Mouse (Mus musculus) liver, embryonic 12.5 days (tissue): ENCODE data around the gene Dgkz. TPM values are rescaled to one million over a fixed set of nuclear protein-coding genes. Genes with fewer than 3 reads are reported as not detected.

ENCODE experiments used
- ATAC-seq: fragments of 200-750 bp; cut with Nextera tagmentation; 2 replicates; pipeline ENCODE4 v1.8.0; 2017; ENCODE audit warnings: moderate number of reproducible peaks, mild to moderate bottlenecking, moderate library complexity
- H3K27ac ChIP-seq: fragments of 300-500 bp; sonication (generic); 2 replicates; pipeline ENCODE4 v1.5.1; 2016; ENCODE audit warnings: mild to moderate bottlenecking
- H3K27me3 ChIP-seq: fragments of 300-500 bp; sonication (generic); replicated peaks from 2 replicates; pipeline ENCODE4 v1.6.1; 2016; ENCODE audit warnings: mild to moderate bottlenecking, moderate library complexity
- H3K36me3 ChIP-seq: fragments of 300-500 bp; sonication (generic); 2 replicates; pipeline ENCODE4 v1.6.1; 2016; ENCODE audit warnings: mild to moderate bottlenecking, moderate library complexity
- H3K4me1 ChIP-seq: fragments of 300-500 bp; sonication (generic); 2 replicates; pipeline ENCODE4 v1.6.1; 2016
- H3K4me2 ChIP-seq: fragments of 300-500 bp; sonication (generic); 2 replicates; pipeline ENCODE4 v1.6.1; 2016; ENCODE audit warnings: mild to moderate bottlenecking, moderate library complexity
- H3K4me3 ChIP-seq: fragments of 300-500 bp; sonication (generic); 2 replicates; pipeline ENCODE4 v1.5.1; 2016; ENCODE audit warnings: mild to moderate bottlenecking, moderate library complexity
- H3K9ac ChIP-seq: fragments of 300-500 bp; sonication (generic); 2 replicates; pipeline ENCODE4 v1.6.1; 2016; ENCODE audit warnings: mild to moderate bottlenecking, moderate library complexity
- H3K9me3 ChIP-seq: fragments of 300-500 bp; sonication (generic); replicated peaks from 2 replicates; pipeline ENCODE4 v1.6.1; 2016; ENCODE audit warnings: mild to moderate bottlenecking, moderate library complexity
- WGBS: fragments of 180-500 bp; shearing (Covaris S2); methylation state at CpG from one replicate; pipeline ENCODE4 v1.1.7; 2016; ENCODE audit not compliant: insufficient replicate concordance; 5-methylcytosine and 5-hydroxymethylcytosine counted together
- polyA plus RNA-seq: library from polyadenylated mRNA; unstranded; fragments of >200 nt; fragmentation: Nextera tagmentation; extraction: Ambion mirVana; gene quantifications from 2 replicates; pipeline ENCODE4 v1.2.1, GENCODE M21; 2016

Gene Dgkz
- polyA plus RNA-seq, 1 experiment from 2014 or later = 48.8 TPM

- Histone ChIP-seq H3K4me3 (peak within 1 kb of the TSS; percentile 63; the same call in 1 of the 2 replicates), H3K36me3 (peaks cover 56% of the 10 kb centered on the region), H3K27ac (peak within 1 kb of the TSS; percentile 94), H3K4me1 (peaks cover 70% of the 10 kb centered on the region), H3K9ac (peak within 1 kb of the TSS; percentile 88), H3K27me3 (no peaks in the 10 kb centered on the region), H3K4me2 (peak within 1 kb of the TSS; percentile 85), H3K9me3 (no peaks in the 10 kb centered on the region)
- 89% methylated on average over 18 of the region's 18 CpGs for WGBS
- ATAC-seq = no peak
These were observed 30.2 kb downstream of the Dgkz start, which contains the start of gene Gm9821 for GRCm38 (mm10) chr2:91945483-91945882. Gm9821 (plus strand) TSS chr2:91945703.

- Histone ChIP-seq H3K4me3 (0 out of 2 replicates have a peak overlapping the region, but pooled peaks have one; percentile 1), H3K9me3 (no peaks in the 10 kb centered on the region), H3K36me3 (peaks cover 68% of the 10 kb centered on the region), H3K9ac (peak overlapping the region; percentile 39), H3K4me1 (peaks cover 59% of the 10 kb centered on the region), H3K27ac (peak overlapping the region; percentile 67), H3K4me2 (peak overlapping the region; percentile 44), H3K27me3 (no peaks in the 10 kb centered on the region)
- WGBS = 36% methylated on average over 13 of the region's 13 CpGs
- ATAC-seq = peak; percentile 40
These were observed 31.3 kb downstream of the Dgkz start for GRCm38 (mm10) chr2:91944170-91944950.

- no peak overlapping the region for H3K27ac ChIP-seq
These were observed 33.3 kb downstream of the Dgkz start for GRCm38 (mm10) chr2:91942356-91942755.

DNA sequence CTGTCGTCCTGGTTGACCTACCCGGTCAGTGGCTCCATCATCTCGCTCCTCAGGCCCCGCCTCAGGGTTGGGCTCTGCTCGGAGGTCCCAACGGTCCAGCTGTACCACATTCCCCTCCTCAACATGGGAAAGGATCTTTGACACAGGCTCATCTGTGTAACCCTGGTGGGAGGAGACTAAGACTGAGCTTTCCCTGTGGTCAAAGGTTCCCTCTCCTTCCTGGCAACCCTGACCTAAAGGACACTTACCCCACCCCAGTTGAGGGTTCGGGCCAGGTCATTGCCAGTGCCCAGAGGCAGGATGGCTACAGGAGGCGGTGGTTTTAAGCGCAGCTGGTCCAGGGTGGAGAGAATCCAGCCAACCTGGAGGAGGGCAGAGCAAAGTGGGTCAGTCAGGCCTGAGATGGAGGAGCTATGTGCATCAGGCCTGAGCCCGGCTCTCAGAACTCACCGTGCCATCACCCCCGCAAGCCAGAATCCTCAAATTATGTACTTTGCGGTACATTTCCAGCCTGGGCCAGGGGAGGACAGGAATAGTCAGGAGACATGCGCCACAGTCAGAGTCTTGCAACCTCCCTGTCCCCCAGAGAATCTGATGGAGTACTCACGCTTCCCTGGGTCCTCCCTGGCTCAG, 36.2 kb downstream of the Dgkz start:
- ATAC-seq = no peak
- WGBS = 89% methylated on average over 15 of the region's 15 CpGs
- Histone ChIP-seq H3K9me3 (no peaks in the 10 kb centered on the region), H3K4me2 (no peak overlapping the region), H3K4me3 (no peak overlapping the region), H3K4me1 (peaks cover 15% of the 10 kb centered on the region), H3K36me3 (peaks cover 96% of the 10 kb centered on the region), H3K27ac (no peak overlapping the region), H3K27me3 (no peaks in the 10 kb centered on the region), H3K9ac (no peak overlapping the region)

More at GRCm38 (mm10) chr2:91942356-91942755, 33.3 kb downstream of the Dgkz start:
- WGBS = 82% methylated on average over 6 of the region's 6 CpGs
- Histone ChIP-seq H3K4me3 (no peak overlapping the region), H3K27me3 (no peaks in the 10 kb centered on the region), H3K4me1 (peaks cover 39% of the 10 kb centered on the region), H3K36me3 (peaks cover 88% of the 10 kb centered on the region), H3K4me2 (no peak overlapping the region), H3K9ac (no peak overlapping the region), H3K9me3 (no peaks in the 10 kb centered on the region)
- no peak for ATAC-seq

DNA sequence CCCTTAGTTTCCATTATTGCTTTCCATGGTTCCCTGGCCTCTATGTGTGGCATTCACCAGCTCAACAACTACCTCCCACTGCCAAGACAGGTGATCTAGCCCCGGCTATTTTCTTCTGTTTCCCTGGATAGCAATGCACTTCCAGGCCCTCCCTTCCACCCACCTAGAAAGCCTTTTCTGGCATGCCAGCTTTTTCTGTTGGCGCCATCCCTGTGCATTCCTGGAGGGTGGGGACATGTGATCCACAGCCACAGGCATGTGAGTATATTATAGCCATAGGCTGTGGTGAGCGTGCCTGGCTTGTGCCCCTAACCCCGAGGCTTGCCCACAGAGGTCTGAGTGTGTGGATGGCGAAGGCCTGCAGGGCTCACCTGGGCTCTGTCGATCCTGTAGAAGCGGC, 39.5 kb downstream of the Dgkz start:
- ATAC-seq = no peak
- WGBS = 88% methylated on average over 7 of the region's 7 CpGs
- H3K4me1 ChIP-seq = peaks cover 38% of the 10 kb centered on the region
- no peaks in the 10 kb centered on the region for H3K9me3 ChIP-seq
- no peak overlapping the region for H3K9ac ChIP-seq
- H3K4me3 ChIP-seq = no peak overlapping the region
- H3K27ac ChIP-seq = no peak overlapping the region
- no peak overlapping the region for H3K4me2 ChIP-seq
- peaks cover 8% of the 10 kb centered on the region for H3K27me3 ChIP-seq
- peaks cover 86% of the 10 kb centered on the region for H3K36me3 ChIP-seq

DNA sequence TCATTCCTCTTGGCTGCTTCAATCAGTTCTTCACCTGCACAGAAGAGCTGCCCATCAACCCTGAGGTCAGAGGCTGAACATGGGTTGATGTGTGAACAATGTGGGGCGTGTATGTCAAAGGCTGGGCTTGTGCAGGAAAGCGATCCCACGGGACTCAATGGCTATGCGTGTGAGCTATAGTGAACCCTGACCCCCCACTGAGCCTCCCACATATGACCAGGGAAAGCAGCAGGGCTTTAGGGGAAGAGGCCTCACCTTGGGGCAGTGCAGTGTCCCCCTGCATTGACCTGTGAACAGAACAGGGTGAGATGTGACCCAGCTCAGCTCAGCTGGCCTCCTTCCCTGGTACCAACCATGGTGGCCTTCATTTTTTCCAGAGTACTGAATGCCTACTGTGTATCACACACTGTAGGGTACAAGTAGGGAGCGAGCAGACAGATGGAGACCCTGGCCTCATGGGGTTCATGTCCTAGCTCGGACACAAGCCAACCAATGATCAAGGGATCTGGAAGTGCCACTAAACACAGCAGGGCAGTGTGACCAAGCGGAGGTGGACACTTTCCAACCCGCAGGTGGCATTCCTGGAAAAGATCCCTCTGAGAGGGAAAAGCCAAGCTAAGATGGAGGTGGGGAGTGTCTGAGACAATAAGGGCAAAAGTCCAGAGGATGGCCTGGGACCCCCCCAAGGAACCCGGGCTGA, 40.7 kb downstream of the Dgkz start:
- no peak overlapping the region for H3K4me2 ChIP-seq
- peaks cover 50% of the 10 kb centered on the region for H3K4me1 ChIP-seq
- no peak overlapping the region for H3K9ac ChIP-seq
- 83% methylated on average over 9 of the region's 9 CpGs for WGBS
- no peak for ATAC-seq
- no peak overlapping the region for H3K4me3 ChIP-seq
- H3K9me3 ChIP-seq = no peaks in the 10 kb centered on the region
- peaks cover 74% of the 10 kb centered on the region for H3K36me3 ChIP-seq
- peaks cover 20% of the 10 kb centered on the region for H3K27me3 ChIP-seq
- no peak overlapping the region for H3K27ac ChIP-seq

- peak; percentile 11; the same call in 1 of the 2 replicates for ATAC-seq
- Histone ChIP-seq H3K9ac (no peak overlapping the region), H3K9me3 (no peaks in the 10 kb centered on the region), H3K4me3 (no peak overlapping the region), H3K27ac (no peak overlapping the region), H3K4me2 (no peak overlapping the region), H3K27me3 (peaks cover 26% of the 10 kb centered on the region), H3K36me3 (peaks cover 64% of the 10 kb centered on the region), H3K4me1 (peaks cover 54% of the 10 kb centered on the region)
- WGBS = 35% methylated on average over 8 of the region's 8 CpGs
These were observed 41.6 kb downstream of the Dgkz start for GRCm38 (mm10) chr2:91934016-91934415.

- Histone ChIP-seq H3K4me2 (no peak overlapping the region), H3K27ac (peak overlapping the region; percentile 64), H3K36me3 (peaks cover 59% of the 10 kb centered on the region), H3K27me3 (peaks cover 31% of the 10 kb centered on the region), H3K9ac (no peak overlapping the region), H3K9me3 (no peaks in the 10 kb centered on the region), H3K4me3 (no peak overlapping the region), H3K4me1 (peaks cover 55% of the 10 kb centered on the region)
- 75% methylated on average over 9 of the region's 9 CpGs for WGBS
- no peak for ATAC-seq
These were observed 42.2 kb downstream of the Dgkz start for GRCm38 (mm10) chr2:91933471-91933870.

DNA sequence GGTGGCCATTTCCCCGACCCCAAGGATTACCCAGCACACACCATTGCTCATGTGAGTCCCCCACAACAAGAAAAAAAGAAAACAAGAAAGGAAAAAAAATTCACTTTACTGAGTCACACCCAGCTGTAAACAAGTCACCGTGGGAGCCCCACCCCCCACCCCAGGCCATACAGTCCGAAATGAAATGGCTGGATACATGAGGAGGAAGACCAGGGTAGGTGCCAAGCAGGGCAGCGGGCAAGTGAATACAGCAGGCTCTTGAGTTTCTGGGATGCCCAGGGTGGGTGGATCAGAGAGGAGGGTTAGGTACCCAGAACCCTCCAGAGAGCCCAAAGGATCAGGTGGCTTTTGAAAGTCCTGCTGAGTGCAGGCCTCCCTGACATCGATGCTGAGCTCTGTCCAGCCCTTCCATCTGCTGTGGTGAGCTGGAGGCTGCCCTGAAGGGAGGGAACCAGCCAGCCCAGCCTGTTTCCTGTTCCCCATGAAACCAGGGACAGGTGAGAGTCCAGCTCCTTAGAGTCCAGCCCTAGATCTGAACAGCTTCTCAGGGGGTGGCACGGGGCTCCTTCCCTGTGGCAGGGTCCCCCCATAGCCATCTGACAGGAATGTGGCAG, 42.8 kb downstream of the Dgkz start:
- H3K4me1 ChIP-seq = peaks cover 61% of the 10 kb centered on the region
- H3K4me2 ChIP-seq = peak overlapping the region; percentile 73
- H3K36me3 ChIP-seq = peaks cover 53% of the 10 kb centered on the region
- H3K9ac ChIP-seq = peak overlapping the region; percentile 55
- WGBS = 22% methylated on average over 6 of the region's 6 CpGs
- peaks cover 33% of the 10 kb centered on the region for H3K27me3 ChIP-seq
- peak overlapping the region; percentile 50 for H3K4me3 ChIP-seq
- no peaks in the 10 kb centered on the region for H3K9me3 ChIP-seq
- peak; percentile 28; the same call in 1 of the 2 replicates for ATAC-seq
- H3K27ac ChIP-seq = peak overlapping the region; percentile 64

GRCm38 (mm10) chr2:91932160-91932711, 43.4 kb downstream of the Dgkz start, which contains the start of gene Mdk:
Mdk (minus strand) TSS chr2:91932297.
- Histone ChIP-seq H3K4me3 (peak within 1 kb of the TSS; percentile 50), H3K4me1 (peaks cover 67% of the 10 kb centered on the region), H3K36me3 (peaks cover 46% of the 10 kb centered on the region), H3K9me3 (no peaks in the 10 kb centered on the region), H3K9ac (peak within 1 kb of the TSS; percentile 55), H3K27me3 (peaks cover 33% of the 10 kb centered on the region), H3K27ac (peak within 1 kb of the TSS; percentile 64), H3K4me2 (peak within 1 kb of the TSS; percentile 73)
- 3% methylated on average over 16 of the region's 16 CpGs for WGBS
- ATAC-seq = peak; percentile 44
